Mouse (Mus musculus) lung, postnatal 0 days (tissue): ENCODE results near the gene Maats1. TPM values are rescaled to one million over a fixed set of nuclear protein-coding genes. Genes with fewer than 3 reads are reported as not detected.

Experiments
- ATAC-seq: fragments of 200-750 bp; cut with Nextera tagmentation; 2 replicates; pipeline ENCODE4 v1.8.0; 2017; ENCODE audit warnings: moderate library complexity
- DNase-seq: peaks from one replicate; pipeline ENCODE4 v3.0.0-alpha.2; 2016; ENCODE audit warnings: low spot score
- H3K27ac ChIP-seq: fragments of 300-500 bp; sonication (generic); 2 replicates; pipeline ENCODE4 v1.5.1; 2014; ENCODE audit warnings: antibody characterized with exemption, mild to moderate bottlenecking, low read length, mixed read lengths
- H3K27me3 ChIP-seq: fragments of 300-500 bp; sonication (generic); replicated peaks from 2 replicates; pipeline ENCODE4 v1.6.1; 2014; ENCODE audit warnings: low read length, mixed read lengths; ENCODE audit not compliant: insufficient read depth
- H3K36me3 ChIP-seq: fragments of 300-500 bp; sonication (generic); 2 replicates; pipeline ENCODE4 v1.6.1; 2014; ENCODE audit warnings: low read length, mixed read lengths; ENCODE audit not compliant: insufficient read depth
- H3K4me1 ChIP-seq: fragments of 300-500 bp; sonication (generic); 2 replicates; pipeline ENCODE4 v1.6.1; 2014; ENCODE audit warnings: antibody characterized with exemption, low read depth, low read length, mixed read lengths; ENCODE audit not compliant: insufficient read depth
- H3K4me2 ChIP-seq: fragments of 300-500 bp; sonication (generic); replicated peaks from 2 replicates; pipeline ENCODE4 v1.6.1; 2014; ENCODE audit warnings: low read depth, mild to moderate bottlenecking, low read length, moderate library complexity, mixed read lengths
- H3K4me3 ChIP-seq: fragments of 300-500 bp; sonication (generic); 2 replicates; pipeline ENCODE4 v1.5.1; 2014; ENCODE audit warnings: low read depth, low read length
- H3K9ac ChIP-seq: fragments of 300-500 bp; sonication (generic); replicated peaks from 2 replicates; pipeline ENCODE4 v1.6.1; 2014; ENCODE audit warnings: low read depth, mild to moderate bottlenecking
- H3K9me3 ChIP-seq: fragments of 300-500 bp; sonication (generic); 2 replicates; pipeline ENCODE4 v1.6.1; 2016; ENCODE audit warnings: low read length, mixed read lengths
- CTCF ChIP-seq: IDR thresholded peaks from 2 replicates; pipeline ENCODE4 v1.5.1; 2016; ENCODE audit warnings: antibody characterized with exemption, mild to moderate bottlenecking
- EP300 ChIP-seq: IDR thresholded peaks from 2 replicates; pipeline ENCODE4 v1.6.1; 2016; ENCODE audit warnings: antibody characterized with exemption, mild to moderate bottlenecking, control low read depth
- WGBS: fragments of 180-500 bp; shearing (Covaris S2); extraction: QIAGEN DNeasy Blood & Tissue Kit; methylation state at CpG from one replicate; pipeline ENCODE4 v1.1.7; 2014; 5-methylcytosine and 5-hydroxymethylcytosine counted together
- polyA plus RNA-seq: library from polyadenylated mRNA; unstranded; fragments of >200 nt; fragmentation: Nextera tagmentation; extraction: Ambion mirVana; gene quantifications from 2 replicates; pipeline ENCODE4 v1.2.1, GENCODE M21; 2015

The Maats1 gene
- polyA plus RNA-seq, 1 experiment from 2014 or later: 2.6 TPM

DNA sequence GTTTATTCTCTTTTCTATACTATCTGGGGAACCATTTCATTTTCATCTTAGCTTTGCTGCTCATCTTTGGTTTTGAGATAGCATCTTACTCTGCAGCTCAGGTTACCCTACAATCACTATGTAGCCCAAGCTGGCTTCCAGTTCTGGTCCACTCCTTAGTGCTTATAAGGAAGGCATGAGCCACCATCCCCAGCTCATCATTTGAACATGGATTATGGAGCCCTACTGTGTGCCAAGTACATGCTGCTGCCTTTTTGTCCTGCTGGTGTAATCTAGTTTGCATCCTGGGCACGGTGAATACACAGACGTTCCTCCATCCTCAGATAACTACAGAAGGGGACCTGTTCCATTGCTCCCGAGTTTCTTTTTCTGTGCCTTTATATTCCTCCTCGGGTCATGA is 30.9 kb upstream of the Maats1 start:
- ATAC-seq: no peak
- no peak overlapping the region for H3K4me3 ChIP-seq
- 83% methylated on average over 4 of the region's 4 CpGs for WGBS
- no peak overlapping the region for H3K27ac ChIP-seq
- H3K36me3 ChIP-seq: no peaks in the 10 kb centered on the region
- H3K4me1 ChIP-seq: no peaks in the 10 kb centered on the region
- no peak for DNase-seq
- no peak for TF ChIP-seq EP300
- no peak for TF ChIP-seq CTCF
- no peaks in the 10 kb centered on the region for H3K9me3 ChIP-seq
- H3K27me3 ChIP-seq: no peaks in the 10 kb centered on the region
- no peak overlapping the region for H3K4me2 ChIP-seq
- no peak overlapping the region for H3K9ac ChIP-seq

DNA sequence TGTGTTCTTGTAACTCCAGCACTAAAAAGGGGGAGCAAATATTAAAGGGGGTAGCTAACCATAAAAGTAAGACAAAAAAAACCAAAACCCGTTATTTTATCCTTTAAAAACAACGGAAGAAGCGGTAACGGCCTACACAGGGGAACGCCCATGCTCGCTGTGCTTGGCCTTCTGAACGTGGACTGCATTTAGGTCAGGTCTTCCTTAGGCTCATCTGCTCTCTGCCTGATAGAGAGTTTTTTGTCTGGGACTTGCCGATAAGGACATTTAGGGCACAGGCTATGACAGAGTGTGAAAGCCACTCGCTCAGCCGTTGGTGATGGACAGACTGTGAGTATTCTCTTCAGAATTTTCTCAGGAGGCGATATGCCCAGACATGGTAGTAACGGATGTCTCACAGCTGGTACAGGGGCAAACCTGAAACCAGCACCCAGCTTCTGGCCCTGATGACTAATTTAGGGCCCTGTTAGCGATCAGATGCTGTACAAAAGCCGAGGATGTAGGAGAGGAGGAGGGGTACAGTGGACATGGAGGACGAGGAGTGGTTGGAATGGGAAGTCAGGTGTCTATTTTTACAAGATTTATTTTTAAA is 29.9 kb upstream of the Maats1 start:
- H3K36me3 ChIP-seq: no peaks in the 10 kb centered on the region
- H3K4me2 ChIP-seq: no peak overlapping the region
- WGBS: 85% methylated on average over 15 of the region's 15 CpGs
- no peaks in the 10 kb centered on the region for H3K27me3 ChIP-seq
- no peaks in the 10 kb centered on the region for H3K9me3 ChIP-seq
- no peak overlapping the region for H3K27ac ChIP-seq
- no peak for TF ChIP-seq EP300
- TF ChIP-seq CTCF: no peak
- DNase-seq (no peak), ATAC-seq (no peak; the same call in 1 of the 2 replicates)
- no peak overlapping the region for H3K9ac ChIP-seq
- H3K4me1 ChIP-seq: no peaks in the 10 kb centered on the region
- no peak overlapping the region for H3K4me3 ChIP-seq

GRCm38 (mm10) chr16:38370633-38371374 is 28.9 kb upstream of the Maats1 start:
- H3K9me3 ChIP-seq: no peaks in the 10 kb centered on the region
- no peaks in the 10 kb centered on the region for H3K36me3 ChIP-seq
- no peak overlapping the region for H3K4me3 ChIP-seq
- no peaks in the 10 kb centered on the region for H3K4me1 ChIP-seq
- ATAC-seq (no peak; the same call in 1 of the 2 replicates), DNase-seq (no peak)
- TF ChIP-seq CTCF (no peak), EP300 (no peak)
- no peak overlapping the region for H3K9ac ChIP-seq
- 64% methylated on average over 8 of the region's 8 CpGs for WGBS
- H3K4me2 ChIP-seq: no peak overlapping the region
- H3K27me3 ChIP-seq: no peaks in the 10 kb centered on the region
- H3K27ac ChIP-seq: no peak overlapping the region

DNA sequence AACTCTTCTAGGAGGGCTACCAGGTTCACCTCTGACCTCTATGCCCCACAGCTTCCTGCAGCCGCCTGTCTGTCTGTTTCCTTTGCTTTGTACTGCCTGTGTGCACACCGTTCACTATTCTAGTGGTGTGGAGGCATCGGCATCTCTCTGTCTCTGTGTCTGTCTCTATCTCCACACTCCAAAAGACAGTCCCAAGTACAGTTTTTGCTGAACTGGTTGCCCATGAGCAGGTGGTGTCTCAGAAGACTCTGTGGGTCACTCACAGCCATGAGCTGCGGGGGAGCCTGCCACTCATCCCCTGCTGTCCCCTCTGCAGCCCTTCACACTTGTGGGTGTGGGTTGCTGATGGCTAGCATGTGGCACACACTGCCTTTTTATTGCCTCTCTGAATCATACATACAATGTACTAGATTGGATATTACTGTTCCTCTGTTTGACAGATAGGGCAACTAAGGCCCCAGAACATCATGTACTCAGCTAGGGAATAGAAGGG is 28.1 kb upstream of the Maats1 start:
- H3K4me3 ChIP-seq: no peak overlapping the region
- ATAC-seq (no peak), DNase-seq (no peak)
- no peak overlapping the region for H3K4me2 ChIP-seq
- H3K4me1 ChIP-seq: no peaks in the 10 kb centered on the region
- H3K27me3 ChIP-seq: no peaks in the 10 kb centered on the region
- WGBS: 67% methylated on average over 4 of the region's 4 CpGs
- H3K27ac ChIP-seq: no peak overlapping the region
- no peaks in the 10 kb centered on the region for H3K9me3 ChIP-seq
- H3K9ac ChIP-seq: no peak overlapping the region
- H3K36me3 ChIP-seq: no peaks in the 10 kb centered on the region
- TF ChIP-seq CTCF (no peak), EP300 (no peak)

DNA sequence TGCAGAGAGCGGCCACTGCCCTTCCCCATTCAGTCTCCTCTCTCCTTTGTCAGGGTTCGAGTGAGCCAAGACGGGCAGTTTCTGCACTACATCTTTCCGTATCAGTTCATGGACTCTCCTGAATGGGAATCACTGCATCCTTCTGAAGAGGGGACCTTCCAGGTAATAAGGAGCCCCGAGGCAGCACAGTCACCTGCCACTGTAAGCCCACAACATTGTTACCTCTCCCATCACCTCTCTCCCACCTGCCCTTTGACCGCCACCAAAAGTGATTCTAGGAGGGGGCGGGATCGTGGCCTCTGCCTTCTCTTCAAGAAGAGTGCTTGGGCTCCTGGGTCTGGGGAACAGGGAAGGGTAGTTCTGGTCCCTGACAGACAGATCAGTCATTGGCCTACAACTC is 27.5 kb upstream of the Maats1 start:
- H3K4me3 ChIP-seq: no peak overlapping the region
- TF ChIP-seq CTCF: no peak
- TF ChIP-seq EP300: no peak
- no peak overlapping the region for H3K27ac ChIP-seq
- H3K36me3 ChIP-seq: no peaks in the 10 kb centered on the region
- H3K4me2 ChIP-seq: no peak overlapping the region
- H3K4me1 ChIP-seq: no peaks in the 10 kb centered on the region
- H3K9ac ChIP-seq: no peak overlapping the region
- no peaks in the 10 kb centered on the region for H3K27me3 ChIP-seq
- 89% methylated on average over 8 of the region's 8 CpGs for WGBS
- no peaks in the 10 kb centered on the region for H3K9me3 ChIP-seq
- DNase-seq (no peak), ATAC-seq (no peak)

DNA sequence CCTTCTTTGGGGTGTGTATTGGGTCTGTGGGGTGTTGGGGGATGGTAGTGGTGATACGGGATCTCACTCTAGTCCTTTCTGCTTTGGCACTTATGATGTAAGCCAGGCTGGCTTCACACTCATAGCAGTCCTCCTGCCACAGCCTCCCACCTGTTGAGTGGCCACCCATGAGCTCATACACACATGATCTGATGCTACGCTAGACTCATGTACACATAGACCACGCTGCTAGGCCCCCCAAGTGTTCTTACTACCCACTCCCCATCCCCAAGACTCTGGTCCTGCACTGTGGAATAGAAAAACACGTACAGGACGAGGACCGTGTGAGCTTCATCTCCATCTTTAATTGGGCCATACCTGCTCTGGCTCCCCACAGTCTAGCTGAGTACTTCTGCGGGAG is 27.1 kb upstream of the Maats1 start:
- WGBS: 84% methylated on average over 7 of the region's 7 CpGs
- Histone ChIP-seq H3K36me3 (no peaks in the 10 kb centered on the region), H3K27me3 (no peaks in the 10 kb centered on the region), H3K9me3 (no peaks in the 10 kb centered on the region), H3K4me3 (no peak overlapping the region), H3K4me1 (no peaks in the 10 kb centered on the region), H3K4me2 (no peak overlapping the region), H3K27ac (no peak overlapping the region), H3K9ac (no peak overlapping the region)
- TF ChIP-seq EP300 (no peak), CTCF (no peak)
- ATAC-seq: no peak
- no peak for DNase-seq
